Mouse (Mus musculus) CH12.LX (cell line): Measurements from ENCODE around the gene Gm20388. TPM values are rescaled to one million over a fixed set of nuclear protein-coding genes. Genes with fewer than 3 reads are reported as not detected.
"Not testable (repeated sequence)": the region's sequence is repeated elsewhere in the genome, so short reads cannot be mapped to it uniquely, and the experiment has no call there.

Source experiments
- DNase-seq: peaks from one replicate; pipeline ENCODE4 v3.0.0-alpha.2; 2013; ENCODE audit errors: extremely low read depth
- H3K27ac ChIP-seq: 2 replicates; pipeline ENCODE4 v1.5.1; 2012; ENCODE audit warnings: low read depth, mild to moderate bottlenecking, control low read depth, moderate library complexity; ENCODE audit not compliant: insufficient read depth
- H3K27me3 ChIP-seq: replicated peaks from 2 replicates; pipeline ENCODE3; 2012; ENCODE audit warnings: inconsistent platforms
- H3K36me3 ChIP-seq, 2 experiments: replicated peaks in 1 of 2; 2 replicates each; pipeline versions ENCODE3 to v1.6.1; 2012; ENCODE audit warnings: inconsistent platforms in 1 of 2, low read length in 1 of 2, mild to moderate bottlenecking in 1 of 2, mixed read lengths in 1 of 2, moderate library complexity in 1 of 2; ENCODE audit not compliant: control insufficient read depth in 1 of 2, insufficient read depth in 1 of 2
- H3K4me1 ChIP-seq, 2 experiments: 2 replicates each; pipeline ENCODE4 v1.6.1; 2012; ENCODE audit warnings: inconsistent platforms in 1 of 2, moderate library complexity in 1 of 2; ENCODE audit not compliant: insufficient read depth in 2 of 2, control insufficient read depth in 1 of 2
- H3K4me2 ChIP-seq: 2 replicates; pipeline ENCODE4 v1.6.1; 2012; ENCODE audit warnings: low read depth, mild to moderate bottlenecking, control low read depth; ENCODE audit not compliant: poor library complexity, insufficient read depth, severe bottlenecking
- H3K4me3 ChIP-seq, 3 experiments: fragments of 150-350 bp in 1 of 3; sonication (generic) in 1 of 3; replicated peaks in 1 of 3; 2 replicates each; pipeline versions ENCODE3 to v1.5.1; 2011 to 2012; ENCODE audit warnings: low read depth in 2 of 3, low read length in 2 of 3, mild to moderate bottlenecking in 2 of 3, moderate library complexity in 2 of 3, control low read depth in 1 of 3, improper control_type of control experiment in 1 of 3, inconsistent platforms in 1 of 3, mixed read lengths in 1 of 3; ENCODE audit not compliant: poor library complexity in 1 of 3
- H3K79me2 ChIP-seq: replicated peaks from 2 replicates; pipeline ENCODE4 v1.6.1; 2012; ENCODE audit warnings: mild to moderate bottlenecking, moderate library complexity; ENCODE audit not compliant: control insufficient read depth, poor library complexity, insufficient read depth, severe bottlenecking; ENCODE audit errors: extremely low read depth
- H3K9ac ChIP-seq: 2 replicates; pipeline ENCODE4 v1.6.1; 2012; ENCODE audit warnings: low read depth, mild to moderate bottlenecking, control low read depth, moderate library complexity; ENCODE audit not compliant: insufficient read depth
- H3K9me3 ChIP-seq: replicated peaks from 2 replicates; pipeline ENCODE3; 2012; ENCODE audit warnings: low read length, inconsistent platforms, mixed read lengths
- BHLHE40 ChIP-seq: IDR thresholded peaks from 2 replicates; pipeline ENCODE4 v1.6.1; 2011; ENCODE audit warnings: mild to moderate bottlenecking, low read depth, low read length, improper control_type of control experiment
- CHD2 ChIP-seq: IDR thresholded peaks from 2 replicates; pipeline ENCODE4 v1.6.1; 2011; ENCODE audit warnings: low read length, improper control_type of control experiment
- CTCF ChIP-seq, 2 experiments: IDR thresholded peaks in 1 of 2; conservative IDR thresholded peaks in 1 of 2; 2 replicates each; pipeline ENCODE4 v1.5.1; 2011 to 2012; ENCODE audit warnings: low read depth in 2 of 2, low read length in 2 of 2, improper control_type of control experiment in 1 of 2, inconsistent platforms in 1 of 2, mild to moderate bottlenecking in 1 of 2, moderate library complexity in 1 of 2
- E2F4 ChIP-seq: IDR thresholded peaks from 2 replicates; pipeline ENCODE4 v1.6.1; 2011; ENCODE audit warnings: low read depth, low read length, improper control_type of control experiment; ENCODE audit not compliant: insufficient replicate concordance
- ETS1 ChIP-seq: conservative IDR thresholded peaks from 2 replicates; pipeline ENCODE4 v1.6.1; 2012; ENCODE audit warnings: low read depth, mild to moderate bottlenecking, inconsistent platforms, low read length, improper control_type of control experiment, moderate library complexity
- GABPA ChIP-seq: IDR thresholded peaks from 2 replicates; pipeline ENCODE4 v1.6.1; 2012; ENCODE audit warnings: low read depth, low read length, improper control_type of control experiment, inconsistent platforms; ENCODE audit not compliant: insufficient replicate concordance
- HCFC1 ChIP-seq: IDR thresholded peaks from 2 replicates; pipeline ENCODE4 v1.6.1; 2012; ENCODE audit warnings: low read depth, mild to moderate bottlenecking, inconsistent platforms, low read length, improper control_type of control experiment
- IRF4 ChIP-seq: IDR thresholded peaks from 2 replicates; pipeline ENCODE4 v1.6.1; 2014; ENCODE audit warnings: low read depth, mild to moderate bottlenecking, inconsistent platforms, low read length, improper control_type of control experiment
- JUN ChIP-seq: IDR thresholded peaks from 2 replicates; pipeline ENCODE4 v1.6.1; 2011; ENCODE audit warnings: low read depth, mild to moderate bottlenecking, low read length, improper control_type of control experiment, moderate library complexity; ENCODE audit not compliant: insufficient read depth
- JUND ChIP-seq: conservative IDR thresholded peaks from 2 replicates; pipeline ENCODE4 v1.6.1; 2011; ENCODE audit warnings: low read depth, low read length, improper control_type of control experiment
- KAT2A ChIP-seq: IDR thresholded peaks from 2 replicates; pipeline ENCODE4 v1.6.1; 2012; ENCODE audit warnings: low read length, improper control_type of control experiment, inconsistent platforms; ENCODE audit not compliant: insufficient replicate concordance
- MAFK ChIP-seq: IDR thresholded peaks from 2 replicates; pipeline ENCODE4 v1.6.1; 2011; ENCODE audit warnings: low read length, improper control_type of control experiment; ENCODE audit not compliant: insufficient replicate concordance
- MAZ ChIP-seq: IDR thresholded peaks from 2 replicates; pipeline ENCODE4 v1.6.1; 2012; ENCODE audit warnings: low read depth, mild to moderate bottlenecking, inconsistent platforms, low read length, improper control_type of control experiment, moderate library complexity
- MEF2A ChIP-seq: IDR thresholded peaks from 2 replicates; pipeline ENCODE4 v1.6.1; 2014; ENCODE audit warnings: low read depth, mild to moderate bottlenecking, inconsistent platforms, low read length, improper control_type of control experiment, borderline replicate concordance
- NELFE ChIP-seq: IDR thresholded peaks from 2 replicates; pipeline ENCODE4 v1.6.1; 2011; ENCODE audit warnings: low read depth, low read length, improper control_type of control experiment
- RAD21 ChIP-seq: IDR thresholded peaks from 2 replicates; pipeline ENCODE4 v1.6.1; 2011; ENCODE audit warnings: low read depth, mild to moderate bottlenecking, low read length, improper control_type of control experiment, moderate library complexity
- SIN3A ChIP-seq: IDR thresholded peaks from 2 replicates; pipeline ENCODE4 v1.6.1; 2012; ENCODE audit warnings: low read length, improper control_type of control experiment, inconsistent platforms
- TCF12 ChIP-seq: IDR thresholded peaks from 2 replicates; pipeline ENCODE4 v1.6.1; 2014; ENCODE audit warnings: low read depth, mild to moderate bottlenecking, inconsistent platforms, low read length, improper control_type of control experiment
- USF1 ChIP-seq: IDR thresholded peaks from 2 replicates; pipeline ENCODE4 v1.6.1; 2014; ENCODE audit warnings: low read depth, mild to moderate bottlenecking, inconsistent platforms, low read length, improper control_type of control experiment
- ZKSCAN1 ChIP-seq: IDR thresholded peaks from 2 replicates; pipeline ENCODE4 v1.6.1; 2012; ENCODE audit warnings: low read depth, inconsistent platforms, low read length, improper control_type of control experiment, borderline replicate concordance
- ZMIZ1 ChIP-seq: IDR thresholded peaks from 2 replicates; pipeline ENCODE4 v1.6.1; 2012; ENCODE audit warnings: low read depth, mild to moderate bottlenecking, inconsistent platforms, low read length, improper control_type of control experiment
- ZNF384 ChIP-seq: IDR thresholded peaks from 2 replicates; pipeline ENCODE4 v1.6.1; 2012; ENCODE audit warnings: low read depth, low read length, improper control_type of control experiment, inconsistent platforms
- dilution Hi-C: fragments of 300-500 bp; cut with MboI; formaldehyde crosslinking; loops from 2 replicates; pipeline ENCODE4 v1.14.3; 2020; ENCODE audit warnings: low sequenced_read_pairs; ENCODE audit not compliant: extremely low pct_unique_long_range_greater_than_20kb, extremely low pct_ligation_motif_present
- in situ Hi-C: fragments of 300-500 bp; cut with MboI; formaldehyde crosslinking; loops from 3 replicates; pipeline ENCODE4 v1.14.3; 2019; ENCODE audit warnings: low sequenced_read_pairs, low pct_ligation_motif_present, low pct_unique_long_range_greater_than_20kb, mixed read lengths
- polyA plus RNA-seq: library from polyadenylated mRNA; unstranded; fragments of >175 nt; gene quantifications from 2 replicates; pipeline ENCODE4 v1.2.1, GENCODE M21; 2012; ENCODE audit warnings: low read depth; ENCODE audit not compliant: insufficient read length
- total RNA-seq, 2 experiments: library from RNA; depleted of rRNA; stranded (reverse); fragments of 300-350 nt in 1 of 2; fragments of >200 nt in 1 of 2; gene quantifications; 2 replicates each; pipeline ENCODE4 v1.2.3; 2012 to 2014

Gm20388 gene
- total and polyA plus RNA-seq, 3 experiments = 14.8 to 26.3 (median 22.2) TPM

DNA sequence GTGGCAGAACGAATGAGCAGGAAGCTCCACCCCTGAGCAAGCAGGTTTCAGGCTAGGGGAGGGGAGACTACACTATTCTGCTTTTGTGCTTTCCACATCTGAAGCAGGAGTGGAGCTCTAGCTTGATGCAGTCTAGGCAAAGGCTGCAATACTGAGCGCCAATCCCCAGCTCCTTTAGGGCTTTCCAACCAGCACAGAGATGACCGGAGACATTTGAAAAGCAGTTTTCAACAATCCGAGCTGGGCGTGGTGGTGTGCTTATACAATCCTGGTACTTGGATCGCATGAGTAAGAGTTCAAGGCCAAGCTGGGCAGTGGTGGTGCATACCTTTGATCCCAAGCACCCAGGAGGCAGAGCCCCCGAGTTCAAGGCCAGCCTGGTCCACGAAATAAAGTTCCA is 3281.3 kb downstream of the Gm20388 start:
- DNase-seq = no peak
- H3K79me2 ChIP-seq = no peaks in the 10 kb centered on the region
- in situ Hi-C loops (loop anchor here (5.0 to 10.0 kb wide), 2 partner anchors 35 to 357 kb away; partner anchors contain the start of gene Sult5a1), dilution Hi-C loops (no loop called here)
- H3K27me3 ChIP-seq = peaks cover 46% of the 10 kb centered on the region
- no peak overlapping the region for H3K4me3 ChIP-seq
- H3K4me2 ChIP-seq = no peak overlapping the region
- H3K9me3 ChIP-seq = no peaks in the 10 kb centered on the region
- no peak overlapping the region for H3K27ac ChIP-seq
- no peak for TF ChIP-seq ZMIZ1
- TF ChIP-seq CTCF (conservative IDR thresholded peaks at IDR 0.05 in 1 of 2, IDR thresholded peaks at IDR 0.05 in 1 of 2; ENCODE audit: low read depth in 2 of 2, low read length in 2 of 2) = no peak
- no peak for TF ChIP-seq USF1
- no peak for TF ChIP-seq RAD21
- TF ChIP-seq GABPA = no peak
- TF ChIP-seq ZNF384 = no peak
- no peak for TF ChIP-seq ETS1
- TF ChIP-seq MAFK = no peak
- TF ChIP-seq MAZ = no peak
- no peak for TF ChIP-seq NELFE
- TF ChIP-seq CHD2 = no peak
- TF ChIP-seq MEF2A = no peak
- TF ChIP-seq KAT2A = no peak
- TF ChIP-seq ZKSCAN1 = no peak
- no peak for TF ChIP-seq IRF4
- no peak for TF ChIP-seq E2F4
- peaks cover 0 to 3% of the 10 kb centered on the region in 2 experiments; a peak in 2 of 4 replicates for H3K4me1 ChIP-seq
- no peak overlapping the region for H3K9ac ChIP-seq
- H3K36me3 ChIP-seq = no peaks in the 10 kb centered on the region

DNA sequence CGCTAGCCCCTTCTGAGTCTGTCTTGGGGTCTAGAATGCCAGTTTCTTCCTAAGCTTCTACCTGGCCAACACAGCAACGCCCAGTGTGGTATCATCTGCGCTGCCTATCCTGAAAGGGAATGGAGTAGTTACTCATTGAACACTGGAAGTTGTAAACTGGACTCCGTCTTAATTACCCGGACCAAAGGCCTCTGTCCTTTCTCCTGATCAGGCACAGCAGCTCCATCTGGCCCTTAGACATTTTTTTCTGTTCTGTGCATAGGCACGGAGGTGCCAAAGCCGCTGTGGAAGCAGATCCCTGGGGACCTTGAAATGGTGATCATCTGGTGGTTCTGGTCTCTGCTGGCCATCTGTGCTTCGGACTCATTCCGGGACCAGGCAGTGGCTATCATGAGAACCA is 3283.1 kb downstream of the Gm20388 start:
- Histone ChIP-seq H3K27me3 (peaks cover 43% of the 10 kb centered on the region), H3K4me1 (peaks cover 0 to 3% of the 10 kb centered on the region in 2 experiments; a peak in 1 of 4 replicates), H3K4me2 (no peak overlapping the region), H3K27ac (no peak overlapping the region), H3K9ac (no peak overlapping the region), H3K4me3 (no peak overlapping the region), H3K36me3 (no peaks in the 10 kb centered on the region), H3K79me2 (no peaks in the 10 kb centered on the region), H3K9me3 (no peaks in the 10 kb centered on the region)
- DNase-seq = no peak
- dilution Hi-C loops = no loop called here
- in situ Hi-C loops = loop anchor here (5.0 to 10.0 kb wide), 2 partner anchors 36 to 359 kb away; partner anchors contain the start of gene Sult5a1
- TF ChIP-seq ZMIZ1 (no peak), JUND (no peak), SIN3A (no peak), ZKSCAN1 (no peak), BHLHE40 (no peak), GABPA (no peak), RAD21 (no peak), JUN (no peak), E2F4 (no peak), TCF12 (no peak), HCFC1 (no peak), MAZ (no peak), MAFK (no peak)

DNA sequence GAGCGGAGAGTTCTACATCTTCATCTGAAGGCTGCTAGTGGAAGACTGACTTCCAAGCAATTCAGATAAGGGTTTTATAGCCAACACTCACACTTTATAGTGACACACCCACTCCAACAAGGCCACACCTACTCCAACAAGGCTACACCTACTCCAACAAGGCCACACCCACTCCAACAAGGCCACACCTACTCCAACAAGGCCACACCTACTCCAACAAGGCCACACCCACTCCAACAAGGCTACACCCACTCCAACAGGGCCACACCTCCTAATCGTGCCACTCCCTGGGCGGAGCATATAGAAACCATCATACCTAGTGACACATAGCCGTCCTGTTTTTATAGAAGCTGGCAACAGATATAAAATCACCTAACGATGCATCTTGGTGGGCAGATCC is 3286.4 kb downstream of the Gm20388 start:
- DNase-seq, dilution Hi-C loops, H3K27ac ChIP-seq, H3K9ac ChIP-seq, H3K79me2 ChIP-seq, H3K4me3 ChIP-seq, H3K4me2 ChIP-seq, H3K36me3 ChIP-seq, H3K4me1 ChIP-seq, H3K9me3 ChIP-seq: not testable (repeated sequence)
- in situ Hi-C loops = loop anchor here (10.0 kb wide), 1 partner anchor 362 kb away; no protein-coding TSS in a partner anchor
- H3K27me3 ChIP-seq = peaks cover 54% of the 10 kb centered on the region
